Mouse (Mus musculus): ENCODE measurements around the gene Rilpl1. TPM values are rescaled to one million over a fixed set of nuclear protein-coding genes. Genes with fewer than 3 reads are reported as not detected.

Rilpl1 gene
- total RNA-seq, 2 experiments from 2014 or later, result 111 to 115 TPM

DNA sequence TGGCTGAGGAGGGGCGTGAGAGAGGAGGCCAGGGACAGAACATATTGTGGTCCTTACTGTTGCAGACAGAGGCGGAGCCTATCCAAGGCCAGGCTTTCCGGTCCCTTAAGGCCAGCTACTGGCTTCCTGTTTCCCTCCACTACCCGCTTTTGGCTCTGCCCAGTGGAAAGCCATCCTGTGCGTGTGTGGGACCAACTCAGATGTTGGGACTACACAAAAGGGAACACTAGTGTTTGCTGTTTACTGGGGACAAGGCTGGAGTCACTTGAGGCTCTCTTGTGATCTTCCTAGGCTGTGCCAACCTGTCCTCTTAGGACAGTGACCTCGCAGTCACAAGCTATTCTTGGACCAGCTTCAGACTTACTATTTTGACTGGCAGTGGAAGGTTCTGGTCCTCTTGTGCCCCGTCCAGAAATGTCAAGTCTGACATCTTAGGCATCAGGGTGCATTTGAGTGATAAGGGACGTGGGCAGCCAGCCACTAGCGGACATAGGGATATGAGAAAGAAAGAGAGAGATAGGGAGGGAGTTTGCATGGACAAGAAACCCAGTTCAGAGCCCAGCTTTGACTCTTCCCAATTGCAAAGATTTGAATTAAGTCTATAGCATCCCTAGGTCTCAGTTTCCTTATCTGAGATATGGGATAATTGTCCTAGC is 32.8 kb downstream of the Rilpl1 start:
- DNase-seq, result peak; percentile 76 to 85
- intact Hi-C loops (cut with DNase I), result no loop called here

DNA sequence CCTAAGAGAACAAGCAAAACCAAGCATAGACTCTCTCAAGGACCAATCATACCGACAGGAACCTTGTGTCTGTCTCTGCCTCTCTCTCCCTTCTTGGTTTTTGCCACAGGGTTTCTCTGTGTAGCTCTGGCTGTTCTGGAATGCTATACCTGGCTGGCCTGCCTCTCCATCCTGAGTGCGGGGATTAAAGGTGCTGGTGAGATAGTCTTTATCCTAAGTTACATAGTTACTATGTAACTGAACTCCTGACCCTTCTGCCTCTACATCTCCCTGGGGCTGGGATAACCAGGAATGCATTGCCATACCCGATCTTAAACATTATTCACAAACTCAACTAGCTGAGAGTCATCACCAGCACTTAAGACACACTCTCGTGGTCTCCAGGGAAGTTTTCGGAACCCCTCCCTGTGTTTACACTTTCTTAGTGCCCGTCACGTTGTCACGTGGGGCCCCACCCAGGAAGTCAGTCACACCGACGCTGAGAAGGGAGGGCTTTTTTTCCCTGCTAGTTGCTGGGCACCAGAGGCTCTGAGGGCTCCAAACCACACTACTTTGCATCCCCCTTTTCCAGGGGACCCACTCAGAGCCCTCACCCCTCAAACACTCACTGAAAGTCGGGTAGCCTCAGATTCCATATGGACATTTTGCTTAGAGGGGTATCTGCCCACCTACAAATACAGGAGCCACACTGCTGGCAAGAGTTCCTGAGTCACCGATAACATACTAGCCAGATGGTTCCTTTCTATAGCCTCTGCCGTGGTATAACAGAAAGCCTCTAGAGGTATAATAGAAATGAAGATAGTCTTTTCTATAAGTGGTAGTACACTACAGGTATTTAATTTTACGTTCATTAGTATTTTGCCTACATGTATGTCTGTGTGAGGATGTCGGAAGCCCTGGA is 34.3 kb downstream of the Rilpl1 start:
- DNase-seq, result no peak
- intact Hi-C loops (cut with DNase I), result no loop called here

DNA sequence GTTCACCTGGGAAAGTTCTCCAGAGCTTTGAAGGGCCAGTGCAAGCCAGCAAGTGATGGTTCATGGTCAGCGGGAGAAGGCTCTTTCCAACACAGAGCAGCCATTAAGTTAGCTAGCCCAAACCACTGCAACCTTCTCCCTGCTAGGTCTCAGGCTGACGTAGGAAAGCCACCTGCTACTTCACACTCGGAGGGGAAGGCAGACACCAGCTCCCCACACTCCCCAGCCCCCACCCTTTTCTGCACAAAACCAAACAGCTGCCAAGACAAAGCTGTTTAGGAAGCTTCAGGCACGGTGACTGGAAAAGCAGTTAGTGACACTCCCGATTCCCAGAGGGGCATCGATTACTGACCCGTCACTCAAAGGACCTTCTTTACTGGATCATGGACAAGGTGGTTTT is 35.6 kb downstream of the Rilpl1 start:
- no peak for DNase-seq
- intact Hi-C loops (cut with DNase I), result no loop called here

DNA sequence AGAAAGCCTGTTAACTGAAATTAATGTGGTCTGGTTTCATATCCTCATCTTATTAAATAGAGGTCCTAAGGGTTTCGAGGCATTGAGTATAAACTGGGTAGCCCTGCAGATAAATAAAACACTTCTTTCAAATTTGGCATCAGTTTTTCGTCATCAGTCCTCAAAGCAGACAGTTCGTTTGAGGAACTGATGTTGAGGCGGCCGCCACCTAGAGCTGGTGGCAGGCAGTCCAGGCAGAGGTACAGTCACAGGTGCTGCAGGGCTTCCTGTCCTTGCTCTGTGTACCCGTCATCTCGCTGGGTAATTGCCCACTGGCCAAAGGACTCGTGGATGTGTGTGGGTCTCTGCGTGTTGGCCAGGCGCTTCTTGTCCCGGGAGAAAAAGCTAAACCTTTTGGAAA is 37.7 kb downstream of the Rilpl1 start:
- intact Hi-C loops (cut with DNase I), result no loop called here

DNA sequence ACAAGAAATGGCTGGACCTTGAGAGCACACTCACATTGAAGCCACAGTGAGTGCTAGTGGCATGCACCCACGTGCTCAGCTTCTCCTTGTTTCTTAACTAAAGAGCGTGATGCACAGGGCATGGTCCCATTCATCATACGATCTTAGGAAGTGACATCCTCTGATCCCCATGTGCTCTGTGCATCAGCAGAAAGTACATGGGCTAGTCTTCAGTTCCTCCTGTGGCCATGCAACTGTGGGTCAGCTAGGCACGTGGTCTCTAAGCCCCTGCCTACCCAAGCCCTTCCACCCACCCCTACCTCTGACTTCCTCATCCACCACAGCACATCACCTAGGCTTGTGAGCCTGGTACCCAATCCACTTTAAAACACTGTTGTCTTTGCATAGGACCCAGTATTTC is 38.6 kb downstream of the Rilpl1 start:
- intact Hi-C loops (cut with DNase I), result no loop called here
- no peak for DNase-seq

More for the DNA sequence above, 37.7 kb downstream of the Rilpl1 start:
- no peak for DNase-seq

DNA sequence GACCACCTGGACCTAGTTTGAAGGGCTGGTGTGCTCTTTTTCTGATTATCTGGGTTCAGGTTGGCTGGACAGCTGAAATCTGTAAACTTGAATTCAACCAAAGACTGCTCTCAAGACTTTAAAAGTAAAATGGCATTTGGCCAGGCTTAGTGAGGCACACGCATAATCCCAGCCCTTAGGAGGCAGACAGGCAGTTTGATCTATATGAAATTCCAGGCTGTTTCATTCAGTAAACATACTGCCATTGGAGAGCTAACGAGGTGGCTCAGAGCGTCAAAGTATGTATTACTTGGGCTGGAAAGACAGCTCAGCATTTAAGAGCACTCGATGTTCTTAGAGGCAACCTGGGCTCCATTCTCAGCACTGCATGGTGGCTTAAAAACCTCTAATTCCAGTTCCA is 39.5 kb downstream of the Rilpl1 start:
- no peak for DNase-seq
- intact Hi-C loops (cut with DNase I), result no loop called here

DNA sequence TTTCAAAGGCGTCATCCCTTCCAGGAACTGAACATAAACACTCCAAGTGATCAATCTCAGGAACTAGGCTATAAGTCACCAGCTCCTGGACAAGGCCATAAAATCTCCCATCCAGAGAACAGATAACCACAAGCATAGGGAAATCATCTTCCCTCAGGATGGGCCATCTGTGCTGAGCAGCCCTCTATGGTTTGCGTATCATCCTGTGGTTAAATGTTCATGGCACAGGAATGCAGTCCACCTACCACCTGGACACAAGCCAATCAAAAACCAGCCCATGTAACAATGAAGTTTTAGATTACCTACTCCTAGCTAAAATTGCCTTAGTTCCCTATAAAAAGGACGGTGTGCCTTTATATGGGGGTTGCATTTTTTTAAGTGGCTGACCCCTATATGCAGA is 42.3 kb downstream of the Rilpl1 start:
- intact Hi-C loops (cut with DNase I), result no loop called here
- no peak for DNase-seq

DNA sequence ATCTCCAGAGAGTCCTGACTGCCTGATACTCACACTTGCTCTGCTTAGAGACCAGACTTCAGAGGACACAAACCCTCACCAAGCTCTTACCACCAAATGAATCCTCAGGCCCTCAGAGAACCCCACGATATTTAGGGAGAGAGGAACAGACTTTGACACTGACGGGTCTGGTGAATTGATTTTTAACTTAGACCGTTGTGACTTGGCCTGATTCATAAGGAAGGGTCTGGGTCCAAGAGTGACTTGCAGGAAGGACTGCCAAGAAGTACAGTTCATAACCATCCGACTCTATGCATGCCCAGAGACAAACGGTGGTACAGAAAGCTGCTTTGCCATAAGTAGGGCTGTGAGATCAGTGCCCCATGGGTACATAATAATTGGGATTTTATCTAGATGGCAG is 45.5 kb downstream of the Rilpl1 start:
- intact Hi-C loops (cut with DNase I), result no loop called here
- DNase-seq, result no peak

DNA sequence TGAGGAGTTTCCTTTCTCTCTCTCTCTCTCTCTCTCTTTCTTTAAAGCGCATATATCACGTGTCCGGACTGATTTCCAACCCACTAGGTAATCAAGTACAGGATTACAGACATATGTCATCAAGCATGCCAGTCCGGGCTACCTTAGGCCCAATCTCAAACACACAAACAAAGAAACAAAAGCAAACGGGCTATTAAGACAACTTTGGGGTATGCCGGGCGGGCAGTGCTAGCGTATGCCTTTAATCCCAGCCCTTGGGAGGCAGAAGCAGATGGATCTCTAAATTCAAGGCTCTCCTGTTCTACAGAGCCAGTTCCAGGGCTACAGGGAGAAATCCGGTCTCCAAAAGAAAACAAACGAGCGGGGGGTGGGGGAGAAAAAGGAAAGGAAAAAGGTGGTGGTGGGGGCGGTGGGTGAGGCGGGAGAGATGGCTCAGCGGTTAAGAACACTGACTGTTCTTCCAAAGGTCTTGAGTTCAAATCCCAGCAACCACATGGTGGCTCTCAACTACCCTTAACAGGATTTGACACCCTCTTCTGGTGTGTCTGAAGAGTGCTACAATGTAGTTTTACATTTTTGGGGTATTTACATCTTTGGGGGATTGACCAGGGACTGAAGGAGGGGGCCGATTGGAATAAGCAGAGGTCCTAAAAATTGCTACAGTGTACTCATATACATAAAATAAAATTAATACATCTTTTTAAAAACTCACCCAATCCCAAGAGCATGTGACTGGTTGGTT is 47.4 kb downstream of the Rilpl1 start:
- no peak for DNase-seq
- intact Hi-C loops (cut with DNase I), result loop anchor here (2.0 kb wide), 2 partner anchors 33 to 47 kb away; partner anchors contain the start of gene Rilpl1

DNA sequence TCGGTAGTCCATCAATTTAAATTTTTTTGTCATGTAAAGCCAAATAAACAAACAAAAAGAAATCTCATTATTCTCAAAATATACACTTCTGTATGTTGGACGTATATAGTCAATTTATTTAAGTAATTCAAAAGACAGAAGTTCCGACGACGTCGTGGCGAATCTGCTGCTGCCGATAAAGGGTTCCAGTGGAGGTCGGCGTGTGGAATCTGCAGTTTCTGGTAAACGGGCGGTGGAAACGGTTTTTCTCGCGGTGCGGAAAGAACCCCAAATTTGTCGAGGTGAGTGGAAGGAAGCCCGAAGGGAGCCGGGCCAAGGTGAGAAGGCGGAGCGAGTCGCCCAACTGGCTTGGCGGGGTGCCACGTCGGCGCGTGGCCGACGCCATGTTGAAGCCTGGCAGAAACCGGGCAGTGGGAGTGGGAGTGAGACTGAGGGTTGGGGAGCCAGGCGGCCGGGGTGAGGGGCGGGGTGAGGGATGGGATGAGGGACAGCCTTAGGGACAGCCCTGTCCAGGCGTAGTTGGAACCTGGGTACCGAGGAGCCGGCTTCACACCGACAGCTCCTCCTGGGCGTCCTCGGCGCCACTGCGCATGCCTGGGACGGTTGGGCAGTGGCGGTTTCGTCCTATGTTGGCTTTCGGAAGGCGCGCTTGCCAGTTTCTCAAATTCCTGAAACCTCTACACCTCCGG is 48.1 kb downstream of the Rilpl1 start, which contains the start of gene Snrnp35:
Gene Snrnp35 (plus strand): TSS at position 169 of the 689 bp plus-strand sequence.
- DNase-seq, result peak; percentile 94 to 95
- intact Hi-C loops (cut with DNase I), result loop anchor here (2.0 kb wide), 2 partner anchors 32 to 48 kb away; partner anchors contain the start of gene Rilpl1

DNA sequence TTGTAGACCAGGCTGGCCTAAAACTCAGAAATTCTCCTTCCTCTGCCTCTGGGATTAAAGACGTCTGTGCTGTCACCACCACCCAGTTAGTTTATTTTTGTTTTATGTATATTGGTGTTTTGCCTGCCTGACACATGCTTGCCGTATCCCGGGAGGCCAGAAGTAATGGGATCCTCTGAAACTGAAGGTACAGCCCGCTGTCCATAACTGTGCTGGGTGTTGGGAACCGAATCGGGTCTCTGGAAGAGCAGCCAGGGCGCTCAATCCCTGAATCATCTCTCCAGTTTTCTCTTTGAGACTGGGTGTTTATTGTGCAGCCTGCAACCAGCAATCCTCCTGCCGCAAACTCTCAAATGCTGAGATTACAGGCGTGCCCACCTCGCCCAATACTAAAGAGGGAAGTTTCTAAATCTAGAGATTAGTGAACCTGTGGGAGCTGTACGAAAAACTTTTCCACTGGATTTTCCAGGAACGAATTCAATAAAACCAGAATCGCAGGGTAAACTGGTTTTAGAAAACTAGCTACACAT is 48.7 kb downstream of the Rilpl1 start:
- peak; percentile 54 to 68 for DNase-seq
- intact Hi-C loops (cut with DNase I), result loop anchor here (2.0 kb wide), 2 partner anchors 32 to 48 kb away; partner anchors contain the start of gene Rilpl1

DNA sequence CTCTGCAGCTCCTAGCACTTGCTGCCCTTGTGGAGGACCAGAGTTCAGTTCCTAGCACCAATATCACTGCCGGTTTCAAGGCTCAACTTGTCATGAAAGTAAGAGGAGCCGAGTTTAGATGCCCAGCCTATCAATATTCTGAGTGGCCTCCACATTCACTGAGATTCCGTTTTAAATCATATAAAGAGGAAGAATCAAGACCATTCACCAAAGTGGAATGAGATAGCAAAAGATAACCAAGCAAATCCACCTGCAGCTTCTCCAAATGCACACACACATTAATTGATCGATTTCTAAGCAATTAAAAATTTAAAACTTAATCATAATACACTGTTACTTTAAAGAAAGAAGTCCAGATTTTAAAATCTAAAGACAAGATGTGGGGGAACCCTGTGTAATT is 49.5 kb downstream of the Rilpl1 start:
- intact Hi-C loops (cut with DNase I), result loop anchor here (2.0 kb wide), 2 partner anchors 31 to 49 kb away; partner anchors contain the start of gene Rilpl1
- DNase-seq, result no peak

DNA sequence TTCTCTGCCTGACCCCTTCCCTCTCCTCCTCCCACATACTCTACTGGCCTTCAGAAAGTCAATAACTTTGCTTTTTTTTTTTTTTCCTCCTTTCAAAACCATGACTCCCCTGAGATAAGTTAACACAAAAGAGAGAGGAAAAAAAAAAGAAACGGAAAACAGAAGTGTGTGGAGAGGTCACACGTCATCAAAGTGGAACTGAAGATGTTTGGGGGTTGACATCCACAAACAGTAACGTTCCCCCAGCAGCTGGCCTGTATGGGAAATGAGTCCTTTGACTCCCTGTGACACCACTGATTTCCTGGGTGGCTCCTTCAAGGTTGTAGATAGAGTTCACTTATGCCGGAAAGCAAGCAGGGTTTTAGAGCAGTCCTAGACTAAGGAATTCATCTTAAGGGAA is 51.1 kb downstream of the Rilpl1 start:
- no peak for DNase-seq
- intact Hi-C loops (cut with DNase I), result no loop called here

DNA sequence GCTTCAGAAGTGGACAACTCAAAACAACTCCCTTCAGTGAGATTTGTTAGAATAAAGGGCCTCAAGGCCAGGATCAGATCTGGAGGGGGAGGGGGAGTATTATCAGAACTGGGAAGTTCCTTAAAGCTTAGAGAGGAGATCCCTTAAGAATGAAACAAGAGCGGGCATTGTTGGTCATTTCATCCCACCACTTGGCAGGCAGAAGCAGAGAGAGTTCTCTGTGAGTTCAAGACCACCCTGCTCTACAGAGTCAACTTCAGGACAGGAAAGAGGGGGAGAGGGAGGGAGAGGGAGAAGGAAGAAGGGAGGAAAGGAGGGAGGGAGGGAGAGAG is 52.4 kb downstream of the Rilpl1 start:
- no peak for DNase-seq
- intact Hi-C loops (cut with DNase I), result no loop called here

DNA sequence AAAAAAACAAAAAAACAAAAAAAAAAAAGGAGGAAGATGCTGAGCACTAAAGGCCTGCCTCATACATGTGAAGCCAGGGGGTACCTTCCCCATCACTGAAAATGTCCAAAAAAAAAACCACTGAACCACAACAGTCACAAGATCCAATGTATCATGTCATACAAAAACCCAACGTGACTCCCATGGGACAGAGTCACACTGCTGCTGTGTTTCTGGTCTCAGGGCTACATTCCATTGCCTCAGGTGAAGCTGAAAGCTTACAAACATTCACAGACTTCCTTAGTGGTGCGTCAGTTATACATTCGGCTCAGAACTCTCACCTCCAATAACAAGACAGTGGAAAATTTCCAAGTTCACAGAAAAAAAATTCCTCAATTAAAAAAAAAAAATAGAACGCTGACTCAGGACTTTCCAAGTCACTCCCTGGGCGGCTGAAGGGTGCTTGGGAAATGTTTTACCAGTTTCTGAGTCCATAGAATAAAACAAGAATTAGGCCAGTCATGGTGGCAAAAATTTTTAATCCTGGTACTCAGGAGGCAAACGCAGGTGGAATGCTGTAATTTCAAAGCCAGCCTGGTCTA is 60.5 kb downstream of the Rilpl1 start:
- no peak for DNase-seq

DNA sequence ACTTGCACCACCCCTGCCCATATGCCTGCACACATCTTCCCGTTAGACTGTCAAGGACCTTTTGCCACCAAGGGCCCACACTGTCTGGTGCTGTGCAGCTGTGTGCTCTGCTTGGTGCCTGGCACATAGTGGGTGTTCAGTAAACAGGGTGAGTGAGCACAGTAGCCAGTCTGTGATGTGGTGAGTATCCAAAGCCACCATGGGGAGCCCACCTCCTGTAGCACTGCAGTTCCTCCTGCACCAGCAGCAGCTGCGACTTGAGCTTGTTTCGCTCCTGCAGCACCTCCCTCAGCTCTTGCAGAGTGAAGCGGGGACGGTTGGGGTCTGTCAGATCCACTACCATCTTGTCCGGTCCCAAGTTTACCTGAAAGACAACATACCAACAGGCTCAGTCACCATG is 61.7 kb downstream of the Rilpl1 start:
- DNase-seq, result no peak
- intact Hi-C loops (cut with DNase I), result no loop called here

More for the DNA sequence above, 60.5 kb downstream of the Rilpl1 start:
- intact Hi-C loops (cut with DNase I), result no loop called here

DNA sequence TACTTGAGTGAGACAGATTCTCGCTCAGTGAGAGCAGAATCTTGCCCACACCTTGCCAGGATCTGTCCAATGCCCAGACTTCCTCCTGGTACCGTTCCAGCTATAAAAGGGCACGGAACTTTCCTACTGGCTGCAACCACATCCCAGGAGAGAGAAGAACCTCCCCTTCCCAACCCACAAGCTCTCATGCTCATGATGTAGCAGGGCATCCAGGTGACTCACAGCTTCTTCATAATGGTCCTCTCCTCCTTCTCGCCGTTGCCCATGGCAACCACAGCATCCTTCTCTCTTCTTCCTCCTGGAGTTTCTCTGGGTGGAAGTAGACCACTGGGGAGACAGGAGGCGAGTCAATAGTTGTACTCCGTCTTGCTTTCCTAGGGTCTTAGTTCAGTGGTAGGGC is 62.8 kb downstream of the Rilpl1 start:
- intact Hi-C loops (cut with DNase I), result no loop called here
- no peak for DNase-seq

DNA sequence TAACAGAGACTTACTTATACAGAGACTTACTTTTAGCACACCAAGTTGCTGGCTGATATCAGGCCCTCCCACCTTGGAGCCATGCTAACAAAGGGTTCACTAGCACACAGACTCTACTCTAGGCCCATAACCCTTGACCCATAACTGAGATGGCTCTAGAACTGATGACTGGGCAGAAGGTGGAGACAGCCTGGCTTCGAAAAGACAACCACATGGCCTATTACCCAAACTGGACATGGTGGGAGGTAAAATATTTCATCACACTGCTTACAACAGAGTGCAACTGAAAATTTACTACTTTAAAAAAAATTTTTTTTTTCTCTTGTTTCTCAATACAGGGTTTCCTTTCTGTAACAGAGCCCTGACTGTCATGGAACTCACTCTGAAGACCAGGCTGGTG is 63.4 kb downstream of the Rilpl1 start:
- no peak for DNase-seq
- intact Hi-C loops (cut with DNase I), result no loop called here

DNA sequence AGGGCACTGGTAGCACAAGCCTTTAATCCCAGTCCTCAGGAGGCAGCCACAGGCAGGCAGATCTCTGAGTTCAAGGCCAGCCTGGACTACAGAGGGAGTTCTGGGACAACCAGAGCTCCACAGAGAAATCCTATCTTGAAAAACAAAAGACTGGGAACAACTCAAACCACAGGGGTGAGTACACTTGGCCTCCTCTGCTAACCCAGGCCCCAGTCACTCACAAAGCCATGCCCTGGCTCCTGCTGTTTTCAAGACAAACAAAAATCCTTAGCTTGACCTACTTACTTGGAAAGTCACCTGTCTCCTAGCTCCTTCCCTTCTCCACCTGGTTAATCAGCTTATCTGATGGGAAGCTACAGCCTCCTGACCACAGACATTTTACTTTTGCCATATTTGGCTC is 66.3 kb downstream of the Rilpl1 start:
- intact Hi-C loops (cut with DNase I), result no loop called here
- no peak for DNase-seq

DNA sequence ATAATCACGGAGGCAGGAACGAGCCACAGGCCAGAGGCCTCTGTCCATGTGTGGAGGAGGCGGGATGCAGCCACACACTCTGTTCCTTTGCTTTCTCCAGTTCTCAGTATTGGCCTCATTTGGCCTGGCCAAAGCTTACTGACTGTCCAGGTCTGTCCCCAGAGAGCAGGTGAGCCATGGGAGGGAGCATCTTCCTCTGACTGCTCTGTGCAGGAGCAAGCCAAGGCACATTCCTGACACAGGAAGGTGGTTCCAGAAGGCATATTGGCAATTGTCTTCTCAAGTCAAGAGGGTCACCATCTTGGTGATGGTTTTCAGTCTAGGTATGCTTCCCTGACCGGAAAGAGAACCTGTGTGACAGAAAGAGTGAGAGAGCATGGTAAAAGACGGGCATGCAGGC is 67.7 kb downstream of the Rilpl1 start:
- intact Hi-C loops (cut with DNase I), result no loop called here
- no peak for DNase-seq

Measured in heart, postnatal 10 days (tissue).